Mouse (Mus musculus) liver, embryonic 16.5 days (tissue): ENCODE measurements around the gene Vmn2r13. TPM values are rescaled to one million over a fixed set of nuclear protein-coding genes. Genes with fewer than 3 reads are reported as not detected.

Source experiments
- polyA plus RNA-seq: library from polyadenylated mRNA; unstranded; fragments of >200 nt; fragmentation: Nextera tagmentation; extraction: Ambion mirVana; gene quantifications from 2 replicates; pipeline ENCODE4 v1.2.1, GENCODE M21; 2015

The Vmn2r13 gene
- polyA plus RNA-seq, 1 experiment from 2014 or later, result not detected

Other genes with a start within 250 kb of the Vmn2r13 start
- gene Vmn2r10, start 185.7 kb downstream of the Vmn2r13 start, polyA plus RNA-seq, result not detected in 2 replicates
- not detected in 2 replicates for gene Vmn2r11, start 132.6 kb downstream of the Vmn2r13 start, polyA plus RNA-seq
- gene Vmn2r12, start 94.2 kb downstream of the Vmn2r13 start, polyA plus RNA-seq, result not detected in 2 replicates
- gene Vmn2r14, start 32.5 kb upstream of the Vmn2r13 start, polyA plus RNA-seq, result not detected in 2 replicates
- gene Vmn2r15, start 105.4 kb upstream of the Vmn2r13 start, polyA plus RNA-seq, result not detected in 2 replicates
- gene Vmn2r16, start 138.0 kb upstream of the Vmn2r13 start, polyA plus RNA-seq, result not detected in 2 replicates
- gene Vmn2r17, start 227.5 kb upstream of the Vmn2r13 start, polyA plus RNA-seq, result not detected in 2 replicates